Comparison of ENCODE assay signal across 20 mouse cellular contexts in the genomic region with DNA sequence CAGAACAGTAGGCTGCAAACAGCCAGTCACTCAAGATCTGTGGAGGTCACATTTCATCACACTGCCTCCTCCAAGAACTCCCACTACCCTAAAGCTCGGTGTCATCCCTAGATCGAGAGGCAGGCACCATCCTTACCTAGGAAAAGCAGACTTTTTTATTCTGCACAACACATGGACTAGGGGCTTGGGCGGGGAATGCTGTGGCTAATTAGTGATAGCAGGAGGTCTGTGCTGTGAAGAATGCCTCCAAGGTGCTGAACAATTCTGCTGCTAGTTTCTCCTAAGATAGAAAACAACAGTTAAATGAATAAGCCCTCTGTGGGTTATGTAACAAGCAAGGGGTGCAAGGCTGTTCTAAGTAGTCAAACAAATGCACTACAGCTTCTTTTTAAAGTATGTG.
A peak's percentile ranks its signal among the peaks of the same experiment; 100 is the strongest.
DNase-seq lines count a peak whose midpoint lies in the region; ATAC-seq and TF ChIP-seq lines count a peak whose summit lies in the region.
"Had no signal": no experiment of that assay in that cellular context is flagged by ENCODE, and none has a peak within 500 bp of the region (broad histone marks: within the 10 kb centered on the region; RNA-seq: fewer than 3 reads in every experiment).

No protein-coding gene starts in this region.

- no peak for TF ChIP-seq POLR2A in lung, adult 2 months (IDR thresholded peaks at IDR 0.05; ENCODE audit: borderline replicate concordance, extremely low read depth, low read depth, low read length)

- H3K4me3 ChIP-seq in forebrain, embryonic 14.5 days (ENCODE audit: low read depth, low read length): no peak overlapping the region
- no peak overlapping the region for H3K4me3 ChIP-seq in lung, adult 2 months (replicated peaks; ENCODE audit: extremely low read depth, low read depth, low read length)
- H3K4me3 ChIP-seq: liver, embryonic 12.5 days; megakaryocyte, embryonic 14.5 days had no signal

- no peak for ATAC-seq in forebrain, embryonic 14.5 days
- ATAC-seq in CD4-positive, CD25-positive, alpha-beta regulatory T cell, adult 4 months: no peak
- ATAC-seq: liver, embryonic 12.5 days had no signal

- H3K9ac ChIP-seq in forebrain, embryonic 14.5 days (ENCODE audit: low read length): no peak overlapping the region
- H3K9ac ChIP-seq: liver, embryonic 12.5 days had no signal

- H3K4me1 ChIP-seq in forebrain, embryonic 14.5 days (ENCODE audit: control insufficient read depth, insufficient read depth, low read length): peaks cover 32% of the 10 kb centered on the region
- no peaks in the 10 kb centered on the region; the same call in 1 of the 2 replicates for H3K4me1 ChIP-seq in lung, adult 2 months (ENCODE audit: control insufficient read depth, insufficient read depth, low read length)
- H3K4me1 ChIP-seq: liver, embryonic 12.5 days had no signal

- H3K4me2 ChIP-seq in forebrain, embryonic 14.5 days (ENCODE audit: low read length): no peak overlapping the region
- H3K4me2 ChIP-seq: liver, embryonic 12.5 days had no signal

- no peaks in the 10 kb centered on the region for H3K9me3 ChIP-seq in forebrain, embryonic 14.5 days (replicated peaks; ENCODE audit: control insufficient read depth, low read length)
- H3K9me3 ChIP-seq: liver, embryonic 12.5 days; megakaryocyte, embryonic 14.5 days had no signal

- WGBS in forebrain, embryonic 14.5 days: 4% methylated on average over 3 of the region's 3 CpGs
- 80% methylated on average over 3 of the region's 3 CpGs for WGBS in lung, adult 2 months

- DNase-seq in layer of hippocampus, adult 9-11 months: peak; percentile 26
- no peak for DNase-seq in layer of hippocampus, adult 9-10 months (ENCODE audit: low spot score)
- DNase-seq in right cerebral cortex, adult 18-20 months: peak; percentile 48
- no peak for DNase-seq in right cerebral cortex, postnatal 25 days
- peak; percentile 61 for DNase-seq in forebrain, embryonic 14.5 days (ENCODE audit: low spot score)
- DNase-seq in telencephalon, adult 2 months (ENCODE audit: low read depth, low spot score): peak; percentile 70
- DNase-seq in lung, adult 2 months: no peak
- DNase-seq: adrenal gland, adult 2 months; cerebellum, adult 11 months; gastrocnemius, postnatal 14 days; kidney, adult 8-10 months; kidney, postnatal 36 days; layer of hippocampus, postnatal 36 days; right cerebral cortex, postnatal 14 days; thymus, postnatal 4 days had no signal

- H3K36me3 ChIP-seq in forebrain, embryonic 14.5 days (ENCODE audit: control insufficient read depth, insufficient read depth, low read length): no peaks in the 10 kb centered on the region
- H3K36me3 ChIP-seq: G1E; liver, embryonic 12.5 days had no signal

- peak overlapping the region; percentile 87; the same call in 1 of the 2 replicates for H3K27ac ChIP-seq in forebrain, embryonic 14.5 days (ENCODE audit: low read depth, low read length)
- H3K27ac ChIP-seq: liver, embryonic 12.5 days; stomach, postnatal 0 days had no signal

- no peak for TF ChIP-seq CTCF in lung, adult 2 months (IDR thresholded peaks at IDR 0.05; ENCODE audit: insufficient read depth, low read length)

- H3K27me3 ChIP-seq in forebrain, embryonic 14.5 days (replicated peaks; ENCODE audit: control insufficient read depth, insufficient read depth, low read length): no peaks in the 10 kb centered on the region
- H3K27me3 ChIP-seq: liver, embryonic 12.5 days had no signal

Comparison
In these comparisons a context has a peak if more than half of its experiments do, and no peak if none do; other contexts are left out.
1. DNase-seq: peak in layer of hippocampus, adult 9-11 months (single experiment), right cerebral cortex, adult 18-20 months (single experiment), forebrain, embryonic 14.5 days (single experiment) and telencephalon, adult 2 months (single experiment); none in layer of hippocampus, adult 9-10 months (single experiment), right cerebral cortex, postnatal 25 days (single experiment) and lung, adult 2 months (single experiment).